Mouse (Mus musculus): ENCODE results near the gene Bhlha15. TPM values are rescaled to one million over a fixed set of nuclear protein-coding genes. Genes with fewer than 3 reads are reported as not detected.
A peak's percentile ranks its signal among the peaks of the same experiment; 100 is the strongest.

The Bhlha15 gene
- total RNA-seq, 2 experiments from 2014 or later = 0.05 TPM; not detected in 1

DNA sequence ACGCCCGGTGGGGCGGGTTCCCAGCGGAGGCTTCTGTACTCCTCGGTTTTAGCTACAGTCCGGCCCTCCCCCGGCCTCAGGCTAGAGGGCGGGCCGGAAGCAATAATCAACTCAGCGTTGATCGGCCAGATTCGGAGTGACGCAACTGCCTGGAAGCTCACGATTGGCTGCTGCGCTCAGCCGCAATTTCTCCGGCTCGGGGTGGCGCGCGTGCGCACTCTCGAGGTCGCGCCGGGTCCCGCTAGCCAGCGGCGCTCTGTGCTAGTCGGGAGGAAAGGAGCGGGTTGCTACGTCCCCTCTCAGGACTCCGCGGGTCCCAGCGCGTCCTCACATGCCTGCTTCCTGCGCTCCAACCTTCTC is 33.4 kb downstream of the Bhlha15 start, which contains the start of gene Tecpr1:
Gene Tecpr1, minus strand, starts transcription at position 113 of the 360 bp plus-strand sequence.
- peak; percentile 98 for ATAC-seq (replicated peaks; ENCODE audit: low FRiP score, low TSS enrichment, poor library complexity, severe bottlenecking)

DNA sequence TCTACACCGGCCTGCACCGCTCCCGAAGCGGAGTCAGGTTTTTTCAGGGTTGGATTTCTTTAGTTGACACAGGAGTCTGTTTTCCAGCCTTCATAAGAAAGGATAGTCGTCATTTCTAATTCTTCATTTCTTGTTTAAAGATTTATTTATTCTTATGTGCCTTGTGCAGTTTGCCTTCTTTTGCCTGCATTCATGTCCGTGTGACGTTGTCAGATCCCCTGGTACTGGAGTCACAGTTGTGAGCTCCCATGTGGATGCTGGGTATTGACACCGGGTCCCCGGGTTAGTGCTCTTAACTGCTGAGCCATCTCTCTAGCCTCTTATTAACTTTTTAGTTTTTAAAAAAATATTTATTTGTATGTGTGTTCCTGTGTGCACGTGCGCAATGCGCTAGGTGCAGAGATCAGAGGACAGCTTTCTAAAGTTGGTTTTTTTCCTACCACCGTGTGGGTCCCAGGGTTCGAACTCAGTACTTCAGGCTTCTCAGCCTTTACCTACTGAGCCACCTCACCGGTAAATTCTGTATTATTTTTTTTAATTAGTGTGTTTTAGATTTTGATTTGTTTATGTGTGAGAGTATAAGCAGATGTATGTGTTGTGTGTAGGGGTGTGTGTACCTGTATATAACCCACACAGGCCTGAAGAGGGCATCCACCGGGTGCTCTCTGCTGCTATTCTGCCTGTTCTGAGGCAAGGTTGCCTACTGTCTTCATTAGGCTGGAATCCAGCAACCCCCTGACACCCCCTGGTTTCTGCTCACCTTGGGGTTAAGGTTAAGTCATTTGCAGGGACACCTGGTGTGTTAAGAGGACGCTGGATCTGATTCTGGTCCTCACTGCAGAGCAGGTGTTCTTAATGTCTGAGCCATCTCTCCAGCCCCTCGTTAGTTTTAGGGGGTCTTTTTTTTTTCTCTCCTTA is 34.1 kb downstream of the Bhlha15 start:
- no peak; the same call in 1 of the 2 replicates for ATAC-seq (replicated peaks; ENCODE audit: low FRiP score, low TSS enrichment, poor library complexity, severe bottlenecking)

DNA sequence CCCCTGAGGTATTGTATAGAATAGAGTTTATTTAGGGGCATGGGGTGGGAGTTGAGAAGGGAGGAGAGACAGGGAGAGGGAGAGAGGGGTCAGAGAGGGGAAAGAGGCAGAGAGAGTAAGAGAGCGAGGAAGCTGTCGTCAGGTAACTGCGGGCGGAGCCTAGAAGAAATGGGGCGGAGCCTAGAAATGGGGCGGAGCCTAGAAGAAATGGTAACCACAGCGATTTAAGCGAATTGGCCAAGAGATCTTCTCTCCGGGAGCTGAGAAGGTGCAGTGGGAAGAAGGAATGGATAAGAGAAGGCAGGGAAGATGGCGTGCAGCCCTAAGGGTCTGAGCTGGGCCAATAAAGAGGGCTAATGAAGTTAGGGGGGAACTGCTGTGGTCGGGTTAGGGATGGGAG is 36.1 kb downstream of the Bhlha15 start:
- no peak for ATAC-seq (replicated peaks; ENCODE audit: low FRiP score, low TSS enrichment, poor library complexity, severe bottlenecking)

DNA sequence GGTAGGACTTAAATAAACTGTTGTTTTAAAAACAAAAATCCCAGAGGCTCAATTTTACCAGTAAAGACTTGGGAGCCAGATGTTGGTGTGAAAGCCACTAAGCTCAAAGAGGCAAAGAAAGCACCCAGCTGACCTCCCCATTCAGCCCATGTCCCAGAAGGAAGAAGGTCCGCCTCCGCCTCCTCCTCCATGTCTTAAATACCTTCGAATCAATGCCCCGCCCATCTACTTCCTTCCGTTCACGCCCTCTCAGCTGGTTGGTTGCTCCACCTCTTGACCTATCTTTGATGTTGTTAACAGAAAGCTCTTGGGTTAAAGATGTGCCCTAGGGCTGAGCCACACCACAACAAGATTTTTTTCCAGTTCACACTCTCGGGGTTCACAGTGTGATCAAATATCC is 40.1 kb downstream of the Bhlha15 start:
- ATAC-seq (replicated peaks; ENCODE audit: low FRiP score, low TSS enrichment, poor library complexity, severe bottlenecking) = no peak

DNA sequence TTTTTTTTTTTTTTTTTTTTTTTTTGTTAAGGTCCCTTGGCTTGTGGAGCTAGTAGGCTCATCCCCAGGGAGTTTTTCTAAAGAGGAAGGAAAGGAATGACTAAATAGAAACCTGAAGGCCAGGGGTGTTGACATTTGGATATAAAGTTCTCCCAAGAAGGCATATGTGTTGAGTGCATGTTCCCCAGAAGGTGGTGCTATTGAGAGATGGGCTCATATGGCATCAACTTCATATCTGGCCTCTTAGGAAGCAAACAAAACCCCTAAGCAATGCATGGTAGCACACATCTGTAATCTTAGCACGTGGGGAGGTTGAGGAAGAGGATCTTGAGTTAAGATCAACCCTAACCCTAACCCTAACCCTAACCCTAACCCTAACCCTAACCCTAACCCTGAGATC is 41.3 kb downstream of the Bhlha15 start:
- ATAC-seq (replicated peaks; ENCODE audit: low FRiP score, low TSS enrichment, poor library complexity, severe bottlenecking) = peak; percentile 55; the same call in 1 of the 2 replicates

DNA sequence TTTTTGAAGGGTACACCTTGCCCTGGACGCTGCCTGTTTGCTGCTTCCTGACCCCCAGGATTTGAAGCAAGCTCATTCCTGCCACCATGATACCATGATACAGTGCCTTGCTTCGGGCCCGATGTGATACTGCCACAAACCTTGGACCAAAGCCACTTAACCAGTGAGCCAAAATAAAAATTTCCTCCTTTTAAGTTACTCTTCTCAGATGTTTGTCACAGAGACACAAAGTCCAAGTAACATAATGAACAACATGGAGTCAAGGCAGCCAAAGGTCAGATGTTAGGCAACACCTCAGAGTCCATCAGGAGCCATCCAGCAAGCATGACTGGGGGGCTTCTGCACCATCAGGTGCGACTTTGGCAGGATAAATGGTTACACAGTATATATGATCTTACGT is 42.4 kb downstream of the Bhlha15 start:
- ATAC-seq (replicated peaks; ENCODE audit: low FRiP score, low TSS enrichment, poor library complexity, severe bottlenecking) = 0 out of 2 replicates have a peak, but pooled peaks have one; percentile 35

DNA sequence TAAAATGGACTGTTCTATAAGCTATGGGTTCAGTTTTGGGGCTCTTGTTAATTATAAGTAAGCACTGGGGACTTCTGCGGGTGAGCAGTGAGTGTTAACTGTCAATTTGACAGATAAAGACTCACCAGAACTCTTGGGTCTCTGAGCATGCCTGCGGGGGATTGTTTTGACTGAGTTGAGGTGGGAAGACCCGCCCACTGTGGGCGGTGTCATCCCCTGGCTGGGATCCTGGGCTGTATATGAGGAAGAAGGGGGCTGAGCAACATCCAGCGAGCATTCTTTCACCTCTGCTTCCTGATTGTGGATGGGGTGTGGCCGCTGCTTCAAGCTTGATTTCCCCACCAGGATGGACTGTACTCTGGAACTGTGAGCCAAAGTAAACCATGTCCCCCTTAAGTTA is 44.1 kb downstream of the Bhlha15 start:
- ATAC-seq (replicated peaks; ENCODE audit: low FRiP score, low TSS enrichment, poor library complexity, severe bottlenecking) = no peak

DNA sequence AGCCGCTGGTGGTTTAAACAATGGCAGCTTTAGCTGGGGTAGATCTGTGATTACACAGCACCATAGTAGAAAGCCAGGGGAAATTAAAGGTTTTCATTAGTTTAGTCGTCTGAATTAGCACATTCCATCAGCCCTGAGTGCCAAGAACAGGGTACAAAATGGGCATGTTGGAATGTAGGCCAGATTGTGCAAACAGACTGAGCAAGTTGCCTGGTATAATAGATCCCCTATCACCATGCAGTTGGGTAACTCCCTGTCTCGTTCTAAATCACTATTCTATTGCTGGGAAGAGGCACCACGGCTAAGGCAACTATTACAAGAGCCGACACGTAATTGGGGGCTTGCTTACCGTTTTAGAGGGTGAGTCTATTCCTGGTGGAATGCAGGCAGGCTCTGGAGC is 44.6 kb downstream of the Bhlha15 start:
- no peak for ATAC-seq (replicated peaks; ENCODE audit: low FRiP score, low TSS enrichment, poor library complexity, severe bottlenecking)

DNA sequence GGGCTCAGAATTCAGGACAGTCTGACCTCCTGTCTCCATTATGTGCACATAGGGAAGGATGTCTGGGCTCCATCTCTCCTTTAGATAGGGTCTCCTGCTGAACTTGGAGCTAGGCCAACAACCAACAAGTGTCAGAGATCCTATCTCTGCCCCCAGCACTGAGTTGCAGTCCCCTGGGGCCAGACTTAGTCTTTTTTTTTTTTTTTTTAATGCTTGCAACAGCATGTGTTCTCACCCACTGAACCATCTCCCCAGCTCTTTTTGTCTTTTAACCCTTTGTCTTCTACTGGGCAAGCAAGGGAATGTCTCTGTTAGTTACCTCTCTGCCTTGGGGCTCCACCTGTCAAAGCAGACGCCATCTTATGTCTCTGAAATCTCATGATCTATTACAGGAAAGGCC is 48.9 kb downstream of the Bhlha15 start:
- no peak for ATAC-seq (replicated peaks; ENCODE audit: low FRiP score, low TSS enrichment, poor library complexity, severe bottlenecking)

Other genes starting within 250 kb of the Bhlha15 start
- gene Ccz1, start 175.4 kb upstream of the Bhlha15 start, total RNA-seq (2014; fragmentation: Nextera tagmentation) = 72.5 and 74.1 TPM in 2 replicates
- gene Ccz1, start 175.4 kb upstream of the Bhlha15 start, total RNA-seq (2017) = 91.1 and 98.6 TPM in 2 replicates
- gene Ocm, start 163.6 kb upstream of the Bhlha15 start, total RNA-seq (2014; fragmentation: Nextera tagmentation) = not detected in 2 replicates
- not detected in 2 replicates for gene Ocm, start 163.6 kb upstream of the Bhlha15 start, total RNA-seq (2017)
- gene Lmtk2, start 89.8 kb upstream of the Bhlha15 start, total RNA-seq (2014; fragmentation: Nextera tagmentation) = 12.5 and 22.1 TPM in 2 replicates
- 9.2 and 12.2 TPM in 2 replicates for gene Lmtk2, start 89.8 kb upstream of the Bhlha15 start, total RNA-seq (2017)
- 3.8 and 9.4 TPM in 2 replicates for gene Tecpr1, start 33.3 kb downstream of the Bhlha15 start, total RNA-seq (2014; fragmentation: Nextera tagmentation)
- gene Tecpr1, start 33.3 kb downstream of the Bhlha15 start, total RNA-seq (2017) = 1.7 and 5.1 TPM in 2 replicates
- gene Bri3, start 54.2 kb downstream of the Bhlha15 start, total RNA-seq (2014; fragmentation: Nextera tagmentation) = 29.3 and 44.6 TPM in 2 replicates
- gene Bri3, start 54.2 kb downstream of the Bhlha15 start, total RNA-seq (2017) = 11.2 and 17.9 TPM in 2 replicates
- gene Baiap2l1, start 167.8 kb downstream of the Bhlha15 start, total RNA-seq (2014; fragmentation: Nextera tagmentation) = not detected in 2 replicates
- not detected in 2 replicates for gene Baiap2l1, start 167.8 kb downstream of the Bhlha15 start, total RNA-seq (2017)